Mouse (Mus musculus) kidney, embryonic 16.5 days (tissue): ENCODE results near the gene Hnrnpu. TPM values are rescaled to one million over a fixed set of nuclear protein-coding genes. Genes with fewer than 3 reads are reported as not detected.

Experiments
- ATAC-seq: fragments of 200-750 bp; cut with Nextera tagmentation; 2 replicates; pipeline ENCODE4 v1.8.0; 2017; ENCODE audit warnings: moderate TSS enrichment; ENCODE audit not compliant: low FRiP score, low TSS enrichment
- H3K27ac ChIP-seq: fragments of 300-500 bp; sonication (generic); 2 replicates; pipeline ENCODE4 v1.5.1; 2014; ENCODE audit warnings: low read length
- H3K27me3 ChIP-seq: fragments of 300-500 bp; sonication (generic); 2 replicates; pipeline ENCODE4 v1.6.1; 2014; ENCODE audit warnings: low read length, control low read depth, mixed read lengths; ENCODE audit not compliant: insufficient read depth
- H3K36me3 ChIP-seq: fragments of 300-500 bp; sonication (generic); 2 replicates; pipeline ENCODE4 v1.6.1; 2014; ENCODE audit warnings: low read length, control low read depth, mixed read lengths; ENCODE audit not compliant: insufficient read depth
- H3K4me1 ChIP-seq: fragments of 300-500 bp; sonication (generic); 2 replicates; pipeline ENCODE4 v1.6.1; 2014; ENCODE audit warnings: low read length, control low read depth, mixed read lengths; ENCODE audit not compliant: insufficient read depth
- H3K4me2 ChIP-seq: fragments of 300-500 bp; sonication (generic); replicated peaks from 2 replicates; pipeline ENCODE4 v1.6.1; 2014; ENCODE audit warnings: low read depth, low read length
- H3K4me3 ChIP-seq: fragments of 300-500 bp; sonication (generic); 2 replicates; pipeline ENCODE4 v1.5.1; 2014; ENCODE audit warnings: mild to moderate bottlenecking, low read length
- H3K9ac ChIP-seq: fragments of 300-500 bp; sonication (generic); replicated peaks from 2 replicates; pipeline ENCODE4 v1.6.1; 2014; ENCODE audit warnings: low read length
- H3K9me3 ChIP-seq: fragments of 300-500 bp; sonication (generic); 2 replicates; pipeline ENCODE4 v1.6.1; 2016; ENCODE audit warnings: low read length, control low read depth
- WGBS: fragments of 180-500 bp; shearing (Covaris S2); extraction: QIAGEN DNeasy Blood & Tissue Kit; methylation state at CpG from one replicate; pipeline ENCODE4 v1.1.7; 2014; 5-methylcytosine and 5-hydroxymethylcytosine counted together
- polyA plus RNA-seq: library from polyadenylated mRNA; unstranded; fragments of >200 nt; fragmentation: Nextera tagmentation; extraction: Ambion mirVana; gene quantifications from 2 replicates; pipeline ENCODE4 v1.2.1, GENCODE M21; 2015

Gene Hnrnpu
- polyA plus RNA-seq, 1 experiment from 2014 or later, result 259 TPM

GRCm38 (mm10) chr1:178342612-178343011, 5.0 kb upstream of the Hnrnpu start:
- H3K9me3 ChIP-seq, result no peaks in the 10 kb centered on the region
- H3K27me3 ChIP-seq, result no peaks in the 10 kb centered on the region
- H3K4me3 ChIP-seq, result no peak overlapping the region
- ATAC-seq, result no peak
- H3K27ac ChIP-seq, result no peak overlapping the region
- H3K4me1 ChIP-seq, result no peaks in the 10 kb centered on the region
- no peak overlapping the region for H3K4me2 ChIP-seq
- no peaks in the 10 kb centered on the region for H3K36me3 ChIP-seq
- WGBS, result 74% methylated on average over 4 of the region's 5 CpGs
- H3K9ac ChIP-seq, result no peak overlapping the region

- no peak overlapping the region for H3K27ac ChIP-seq
- no peaks in the 10 kb centered on the region for H3K4me1 ChIP-seq
- no peaks in the 10 kb centered on the region for H3K27me3 ChIP-seq
- ATAC-seq, result no peak
- H3K9me3 ChIP-seq, result no peaks in the 10 kb centered on the region
- H3K4me2 ChIP-seq, result no peak overlapping the region
- no peak overlapping the region for H3K4me3 ChIP-seq
- no peak overlapping the region for H3K9ac ChIP-seq
- H3K36me3 ChIP-seq, result no peaks in the 10 kb centered on the region
- 81% methylated on average over 1 of the region's 1 CpGs for WGBS
Observed at GRCm38 (mm10) chr1:178342063-178342462, 4.5 kb upstream of the Hnrnpu start.

GRCm38 (mm10) chr1:178341435-178341834, 3.8 kb upstream of the Hnrnpu start:
- H3K27me3 ChIP-seq, result no peaks in the 10 kb centered on the region
- H3K4me3 ChIP-seq, result no peak overlapping the region
- ATAC-seq, result no peak
- no peaks in the 10 kb centered on the region for H3K9me3 ChIP-seq
- H3K4me1 ChIP-seq, result no peaks in the 10 kb centered on the region
- no peaks in the 10 kb centered on the region for H3K36me3 ChIP-seq
- H3K27ac ChIP-seq, result no peak overlapping the region
- no peak overlapping the region for H3K4me2 ChIP-seq
- 84% methylated on average over 3 of the region's 3 CpGs for WGBS
- no peak overlapping the region for H3K9ac ChIP-seq

DNA sequence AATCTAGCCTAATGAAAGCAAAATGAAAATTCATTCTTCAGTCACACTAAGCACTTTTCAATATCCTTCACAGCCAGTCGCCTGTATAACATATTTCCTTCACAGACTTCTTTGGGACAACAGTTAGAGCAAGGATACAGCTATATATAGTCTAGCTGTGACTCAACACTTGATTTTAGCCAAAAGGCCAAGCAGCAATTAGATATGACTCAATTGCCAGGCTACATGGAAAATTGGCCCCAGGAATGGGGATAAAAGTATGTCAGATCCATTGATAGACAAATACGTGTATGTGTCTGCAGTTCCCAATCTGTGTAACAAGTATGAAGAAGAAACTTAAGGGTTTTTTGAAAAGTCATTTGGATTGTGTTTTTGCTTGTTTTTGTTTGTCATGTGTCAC, 2.6 kb upstream of the Hnrnpu start:
- H3K4me2 ChIP-seq, result no peak overlapping the region
- 94% methylated on average over 2 of the region's 2 CpGs for WGBS
- H3K4me3 ChIP-seq, result no peak overlapping the region
- no peak overlapping the region for H3K27ac ChIP-seq
- no peak for ATAC-seq
- no peaks in the 10 kb centered on the region for H3K36me3 ChIP-seq
- H3K9me3 ChIP-seq, result no peaks in the 10 kb centered on the region
- H3K27me3 ChIP-seq, result no peaks in the 10 kb centered on the region
- H3K4me1 ChIP-seq, result no peaks in the 10 kb centered on the region
- no peak overlapping the region for H3K9ac ChIP-seq

DNA sequence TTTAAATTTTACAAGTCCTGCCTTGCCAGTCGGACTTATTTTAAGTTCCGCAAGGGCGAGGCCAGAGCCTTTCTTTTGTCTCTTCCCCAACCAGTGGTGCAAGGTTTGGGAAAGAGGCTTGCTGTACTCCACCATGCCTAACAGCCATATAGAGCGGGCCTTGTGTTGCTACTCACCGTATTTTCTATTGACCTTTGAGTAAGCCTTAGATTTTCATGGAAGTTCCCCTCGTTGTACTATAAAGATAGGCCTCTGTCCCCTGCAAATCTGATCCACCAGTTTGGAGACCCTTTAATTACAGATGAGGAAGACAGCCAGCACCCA, 683 bp upstream of the Hnrnpu start:
- H3K4me2 ChIP-seq, result peak overlapping the region; percentile 63
- peaks cover 10% of the 10 kb centered on the region for H3K4me1 ChIP-seq
- peak overlapping the region; percentile 100 for H3K9ac ChIP-seq
- no peaks in the 10 kb centered on the region for H3K27me3 ChIP-seq
- peaks cover 8% of the 10 kb centered on the region for H3K36me3 ChIP-seq
- peak overlapping the region; percentile 99 for H3K27ac ChIP-seq
- no peaks in the 10 kb centered on the region for H3K9me3 ChIP-seq
- WGBS, result 4% methylated on average over 6 of the region's 6 CpGs
- no peak for ATAC-seq
- H3K4me3 ChIP-seq, result peak overlapping the region; percentile 100

DNA sequence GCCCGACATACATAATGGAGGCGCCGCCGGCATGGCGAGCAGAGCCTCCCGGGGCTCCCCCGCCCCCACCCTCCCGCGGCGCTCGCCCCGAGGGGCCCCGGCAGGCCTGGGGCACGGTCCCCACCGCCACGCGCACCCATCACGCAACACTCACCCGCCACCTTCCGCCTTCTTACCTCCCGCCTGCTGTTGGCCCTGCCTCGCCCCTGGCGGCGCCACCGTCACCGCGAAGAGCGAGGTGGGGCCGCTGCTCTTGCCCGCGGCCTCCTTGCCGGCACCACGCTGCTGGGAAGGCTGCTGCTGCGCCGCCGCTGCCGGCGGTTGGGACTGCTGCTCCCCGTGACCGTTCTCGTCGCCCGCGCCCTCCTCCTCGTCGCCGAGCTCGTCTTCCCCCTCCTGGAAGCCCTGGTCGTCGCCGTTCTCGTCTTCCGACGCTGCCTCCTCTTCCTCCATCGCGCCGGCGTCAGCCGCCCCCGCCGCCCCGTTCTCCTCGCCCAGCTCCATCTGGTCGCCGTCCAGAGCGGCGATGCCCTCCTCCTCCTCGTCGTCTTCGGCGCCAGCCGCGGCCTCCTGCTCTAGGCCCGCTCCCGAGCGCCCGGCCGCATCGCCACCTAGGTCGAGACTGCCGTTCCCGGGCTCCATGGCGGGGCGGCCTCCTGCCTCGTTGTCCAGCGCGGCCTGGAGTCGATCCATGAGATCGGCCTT, 668 bp downstream of the Hnrnpu start:
- Histone ChIP-seq H3K4me3 (peak overlapping the region; percentile 100), H3K4me2 (peak overlapping the region; percentile 63)

DNA sequence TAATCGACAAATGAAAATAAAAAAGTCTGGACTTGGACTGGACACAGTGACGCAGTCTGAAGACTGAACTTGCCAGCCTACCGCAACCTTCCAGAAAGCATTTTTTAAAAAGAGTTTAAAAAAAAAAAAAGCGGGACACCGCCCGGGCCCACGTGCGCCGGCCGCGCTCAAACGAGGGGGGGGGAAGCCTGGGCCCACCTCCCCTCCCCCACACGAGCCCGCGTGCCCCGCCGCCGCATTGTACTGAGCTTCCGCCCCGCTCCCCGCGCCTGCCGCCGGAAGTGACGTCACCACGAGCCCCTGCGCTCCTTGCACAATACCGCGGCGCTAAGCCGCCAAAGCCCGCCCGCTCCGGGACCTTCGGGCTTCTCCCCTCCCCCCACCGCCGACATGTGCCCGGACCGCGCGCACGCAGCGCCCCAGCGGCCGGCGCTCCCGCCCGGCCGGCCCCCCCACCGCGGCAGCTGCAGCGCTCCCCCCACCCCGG, 1.3 kb downstream of the Hnrnpu start:
- WGBS, result 1% methylated on average over 48 of the region's 53 CpGs
- Histone ChIP-seq H3K36me3 (peaks cover 26% of the 10 kb centered on the region), H3K4me2 (peak overlapping the region; percentile 72), H3K27me3 (no peaks in the 10 kb centered on the region), H3K9me3 (no peaks in the 10 kb centered on the region), H3K27ac (peak overlapping the region; percentile 99), H3K4me1 (peaks cover 15% of the 10 kb centered on the region), H3K4me3 (peak overlapping the region; percentile 100), H3K9ac (peak overlapping the region; percentile 100)
- ATAC-seq, result peak; percentile 94

More for the DNA sequence above, 668 bp downstream of the Hnrnpu start:
- peaks cover 15% of the 10 kb centered on the region for H3K4me1 ChIP-seq
- H3K27me3 ChIP-seq, result no peaks in the 10 kb centered on the region
- peak overlapping the region; percentile 100 for H3K9ac ChIP-seq
- no peaks in the 10 kb centered on the region for H3K9me3 ChIP-seq
- peak overlapping the region; percentile 99 for H3K27ac ChIP-seq
- H3K36me3 ChIP-seq, result peaks cover 21% of the 10 kb centered on the region
- ATAC-seq, result peak; percentile 58
- WGBS, result 0% methylated on average over 64 of the region's 89 CpGs

DNA sequence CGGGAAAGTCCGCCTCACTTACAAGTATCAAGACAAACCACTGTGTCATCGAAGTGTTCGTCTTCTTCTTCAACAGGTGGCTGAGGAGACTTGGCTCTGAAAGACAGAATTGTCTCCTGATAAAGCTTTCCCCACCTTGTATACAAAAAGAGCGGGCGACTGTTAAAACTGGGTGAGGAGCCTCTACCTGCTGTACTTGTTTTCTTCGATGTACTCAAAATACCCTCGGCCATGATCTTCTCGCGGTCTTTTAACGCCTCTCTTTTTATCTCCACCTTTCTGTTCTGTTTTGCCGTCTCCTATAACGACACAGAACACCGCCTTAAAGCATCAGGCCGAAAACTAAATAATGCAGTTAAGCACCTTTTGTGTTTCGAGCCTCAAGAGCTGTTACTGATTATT, 1.7 kb downstream of the Hnrnpu start:
- Histone ChIP-seq H3K4me2 (peak overlapping the region; percentile 72), H3K9me3 (no peaks in the 10 kb centered on the region), H3K27ac (peak overlapping the region; percentile 99), H3K9ac (peak overlapping the region; percentile 100), H3K27me3 (no peaks in the 10 kb centered on the region), H3K36me3 (peaks cover 31% of the 10 kb centered on the region), H3K4me3 (peak overlapping the region; percentile 100), H3K4me1 (peaks cover 15% of the 10 kb centered on the region)
- no peak for ATAC-seq
- 0% methylated on average over 16 of the region's 16 CpGs for WGBS

- no peak overlapping the region for H3K4me2 ChIP-seq
- ATAC-seq, result no peak
- 86% methylated on average over 6 of the region's 6 CpGs for WGBS
- H3K9ac ChIP-seq, result no peak overlapping the region
- no peaks in the 10 kb centered on the region for H3K27me3 ChIP-seq
- no peak overlapping the region for H3K27ac ChIP-seq
- H3K4me3 ChIP-seq, result no peak overlapping the region
- peaks cover 54% of the 10 kb centered on the region for H3K36me3 ChIP-seq
- peaks cover 15% of the 10 kb centered on the region for H3K4me1 ChIP-seq
- H3K9me3 ChIP-seq, result no peaks in the 10 kb centered on the region
Observed at GRCm38 (mm10) chr1:178329946-178330345, 7.7 kb downstream of the Hnrnpu start.

- no peak overlapping the region for H3K27ac ChIP-seq
- no peaks in the 10 kb centered on the region for H3K9me3 ChIP-seq
- H3K27me3 ChIP-seq, result no peaks in the 10 kb centered on the region
- no peak overlapping the region for H3K4me2 ChIP-seq
- no peak overlapping the region for H3K4me3 ChIP-seq
- ATAC-seq, result no peak
- peaks cover 10% of the 10 kb centered on the region for H3K4me1 ChIP-seq
- peaks cover 55% of the 10 kb centered on the region for H3K36me3 ChIP-seq
- no peak overlapping the region for H3K9ac ChIP-seq
- WGBS, result 80% methylated on average over 5 of the region's 5 CpGs
Observed at GRCm38 (mm10) chr1:178329017-178329416, 8.6 kb downstream of the Hnrnpu start.
